Mouse (Mus musculus) lung, adult 2 months (tissue): ENCODE results near the gene Psen2.

Experiments
- CTCF ChIP-seq: fragments of 200-500 bp; IDR thresholded peaks from 2 replicates; pipeline ENCODE4 v1.5.1; 2011; ENCODE audit warnings: mild to moderate bottlenecking, low read length, control low read depth; ENCODE audit not compliant: insufficient read depth
- POLR2A ChIP-seq: fragments of 200-500 bp; IDR thresholded peaks from 2 replicates; pipeline ENCODE4 v1.6.1; 2011; ENCODE audit warnings: low read depth, mild to moderate bottlenecking, control low read depth, low read length, borderline replicate concordance; ENCODE audit errors: extremely low read depth

DNA sequence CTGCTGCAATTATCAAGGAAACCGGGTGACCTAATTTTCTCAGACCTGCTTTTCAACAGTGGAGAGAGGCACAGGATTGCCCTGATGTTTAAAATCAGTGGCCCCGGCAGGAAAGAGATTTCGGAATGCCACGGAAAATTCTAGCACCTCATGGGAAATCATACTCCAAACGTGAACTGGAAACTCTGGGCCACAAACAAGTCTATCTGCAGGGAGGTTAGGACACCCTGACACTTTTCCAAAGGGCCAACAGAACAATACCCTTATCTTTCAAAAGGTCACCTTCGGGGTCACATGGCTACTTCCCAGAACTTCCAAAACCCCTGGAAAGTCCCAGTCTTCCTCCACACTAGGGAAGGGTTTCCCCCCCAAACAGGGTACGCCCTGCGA, 12.8 kb downstream of the Psen2 start:
- no peak for TF ChIP-seq POLR2A
- no peak for TF ChIP-seq CTCF
